12 mouse cellular contexts compared by ENCODE assay signal in the genomic region with DNA sequence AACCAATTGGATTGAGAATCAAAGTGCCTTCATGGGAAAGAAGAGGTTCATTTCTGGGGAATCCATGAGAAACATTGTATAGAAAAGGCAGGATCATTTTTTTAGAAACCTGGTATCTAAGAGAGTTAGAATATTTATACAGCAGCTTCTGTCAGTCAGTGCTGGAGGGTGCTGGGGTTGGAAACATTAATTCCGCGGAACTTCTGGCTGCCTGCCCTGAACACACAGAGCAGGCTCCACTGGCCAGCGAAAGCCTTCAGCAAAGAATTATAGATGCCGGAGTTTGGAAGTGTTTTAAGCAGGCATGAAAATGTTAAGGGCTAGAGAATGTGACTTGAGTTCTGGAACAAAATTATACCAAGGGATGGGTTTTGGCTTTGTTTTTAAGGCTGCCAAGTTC.
A peak's percentile ranks its signal among the peaks of the same experiment; 100 is the strongest.
DNase-seq lines count a peak whose midpoint lies in the region; ATAC-seq and TF ChIP-seq lines count a peak whose summit lies in the region.
"Had no signal": no experiment of that assay in that cellular context is flagged by ENCODE, and none has a peak within 500 bp of the region (broad histone marks: within the 10 kb centered on the region; RNA-seq: fewer than 3 reads in every experiment).

No protein-coding gene starts in this region.

- TF ChIP-seq CTCF in layer of hippocampus, adult 2 months (conservative IDR thresholded peaks at IDR 0.05) = no peak

- H3K36me3 ChIP-seq in hindbrain, embryonic 14.5 days (replicated peaks; ENCODE audit: control insufficient read depth, insufficient read depth) = no peaks in the 10 kb centered on the region
- no peaks in the 10 kb centered on the region for H3K36me3 ChIP-seq in hindbrain, embryonic 16.5 days (ENCODE audit: control insufficient read depth, insufficient read depth, low read length)
- H3K36me3 ChIP-seq: midbrain, embryonic 15.5 days had no signal

- no peak overlapping the region for H3K27ac ChIP-seq in hindbrain, embryonic 14.5 days
- H3K27ac ChIP-seq in hindbrain, embryonic 16.5 days (ENCODE audit: low read depth, low read length) = no peak overlapping the region
- H3K27ac ChIP-seq in layer of hippocampus, adult 2 months = no peak overlapping the region
- H3K27ac ChIP-seq: midbrain, embryonic 15.5 days had no signal

- WGBS in hindbrain, embryonic 14.5 days = 45% methylated on average over 4 of the region's 4 CpGs
- 47% methylated on average over 4 of the region's 4 CpGs for WGBS in hindbrain, embryonic 16.5 days

- no peak overlapping the region for H3K9ac ChIP-seq in hindbrain, embryonic 14.5 days
- H3K9ac ChIP-seq in hindbrain, embryonic 16.5 days (ENCODE audit: low read depth, low read length) = no peak overlapping the region
- H3K9ac ChIP-seq: midbrain, embryonic 15.5 days had no signal

- no peaks in the 10 kb centered on the region for H3K27me3 ChIP-seq in hindbrain, embryonic 14.5 days (ENCODE audit: control insufficient read depth, insufficient read depth, low read length)
- H3K27me3 ChIP-seq in hindbrain, embryonic 16.5 days (replicated peaks; ENCODE audit: control insufficient read depth, insufficient read depth, low read length) = no peaks in the 10 kb centered on the region
- H3K27me3 ChIP-seq: midbrain, embryonic 15.5 days had no signal

- no peak overlapping the region for H3K4me2 ChIP-seq in hindbrain, embryonic 14.5 days (replicated peaks)
- no peak overlapping the region for H3K4me2 ChIP-seq in hindbrain, embryonic 16.5 days (ENCODE audit: low read length)
- H3K4me2 ChIP-seq: midbrain, embryonic 15.5 days had no signal

- ATAC-seq in hindbrain, embryonic 14.5 days (ENCODE audit: low FRiP score) = peak; percentile 65; the same call in 1 of the 2 replicates
- no peak for ATAC-seq in hindbrain, embryonic 16.5 days
- ATAC-seq: midbrain, embryonic 15.5 days had no signal

- no peaks in the 10 kb centered on the region for H3K4me1 ChIP-seq in hindbrain, embryonic 14.5 days (replicated peaks; ENCODE audit: control insufficient read depth, insufficient read depth, low read length)
- no peaks in the 10 kb centered on the region for H3K4me1 ChIP-seq in hindbrain, embryonic 16.5 days (ENCODE audit: control insufficient read depth, insufficient read depth, low read depth, low read length)
- H3K4me1 ChIP-seq: midbrain, embryonic 15.5 days had no signal

- no peak overlapping the region for H3K4me3 ChIP-seq in hindbrain, embryonic 14.5 days (replicated peaks; ENCODE audit: low read length)
- no peak overlapping the region for H3K4me3 ChIP-seq in hindbrain, embryonic 16.5 days (ENCODE audit: low read length)
- H3K4me3 ChIP-seq in layer of hippocampus, adult 2 months = no peak overlapping the region; the same call in 1 of the 2 replicates
- H3K4me3 ChIP-seq: erythroblast, embryonic 14.5 days; midbrain, embryonic 15.5 days had no signal

- DNase-seq in cerebellum, postnatal 10 days = peak; percentile 74 to 80
- no peak for DNase-seq in cerebellum, adult 8-10 months
- peak; percentile 44 for DNase-seq in hindbrain, embryonic 14.5 days (ENCODE audit: low spot score)
- peak; percentile 9 for DNase-seq in lung, postnatal 10 days
- no peak for DNase-seq in lung, postnatal 36 days
- DNase-seq in right cerebral cortex, postnatal 10 days (ENCODE audit: low spot score in 2 of 2) = peak; percentile 35 to 49
- DNase-seq in layer of hippocampus, adult 2 months (ENCODE audit: low spot score in 2 of 2) = no peak
- DNase-seq: lung, adult 18-20 months; thymus, adult 2 months had no signal

- no peaks in the 10 kb centered on the region for H3K9me3 ChIP-seq in hindbrain, embryonic 14.5 days (ENCODE audit: control insufficient read depth, low read length)
- H3K9me3 ChIP-seq in hindbrain, embryonic 16.5 days (ENCODE audit: control insufficient read depth, low read length) = no peaks in the 10 kb centered on the region
- H3K9me3 ChIP-seq: midbrain, embryonic 15.5 days had no signal

Comparison
In these comparisons a context has a peak if more than half of its experiments do, and no peak if none do; other contexts are left out.
1. DNase-seq: peak in cerebellum, postnatal 10 days (2 of 2), hindbrain, embryonic 14.5 days (single experiment), lung, postnatal 10 days (single experiment) and right cerebral cortex, postnatal 10 days (2 of 2); none in cerebellum, adult 8-10 months (single experiment), lung, postnatal 36 days (single experiment) and layer of hippocampus, adult 2 months (0 of 2).